Mouse (Mus musculus) forebrain, embryonic 15.5 days (tissue): Measurements from ENCODE around the gene BC049762. TPM values are rescaled to one million over a fixed set of nuclear protein-coding genes. Genes with fewer than 3 reads are reported as not detected.

Source experiments
- ATAC-seq: fragments of 200-750 bp; cut with Nextera tagmentation; replicated peaks from 2 replicates; pipeline ENCODE4 v1.8.0; 2017; ENCODE audit warnings: mild to moderate bottlenecking, moderate TSS enrichment, moderate library complexity
- H3K27ac ChIP-seq: fragments of 300-500 bp; sonication (generic); replicated peaks from 2 replicates; pipeline ENCODE4 v1.5.1; 2015; ENCODE audit warnings: mild to moderate bottlenecking, inconsistent platforms
- H3K27me3 ChIP-seq: fragments of 300-500 bp; sonication (generic); 2 replicates; pipeline ENCODE4 v1.6.1; 2015; ENCODE audit warnings: inconsistent platforms
- H3K36me3 ChIP-seq: fragments of 300-500 bp; sonication (generic); 2 replicates; pipeline ENCODE4 v1.6.1; 2015; ENCODE audit warnings: mild to moderate bottlenecking, inconsistent platforms
- H3K4me1 ChIP-seq: fragments of 300-500 bp; sonication (generic); 2 replicates; pipeline ENCODE4 v1.6.1; 2015; ENCODE audit warnings: inconsistent platforms
- H3K4me2 ChIP-seq: fragments of 300-500 bp; sonication (generic); replicated peaks from 2 replicates; pipeline ENCODE4 v1.6.1; 2015; ENCODE audit warnings: mild to moderate bottlenecking, inconsistent platforms
- H3K4me3 ChIP-seq: fragments of 300-500 bp; sonication (generic); 2 replicates; pipeline ENCODE4 v1.5.1; 2015; ENCODE audit warnings: mild to moderate bottlenecking, inconsistent platforms
- H3K9ac ChIP-seq: fragments of 300-500 bp; sonication (generic); replicated peaks from 2 replicates; pipeline ENCODE4 v1.6.1; 2015; ENCODE audit warnings: mild to moderate bottlenecking, inconsistent platforms
- H3K9me3 ChIP-seq: fragments of 300-500 bp; sonication (generic); 2 replicates; pipeline ENCODE4 v1.6.1; 2016; ENCODE audit warnings: inconsistent platforms
- WGBS: fragments of 180-500 bp; shearing (Covaris S2); methylation state at CpG from one replicate; pipeline ENCODE4 v1.1.7; 2015; ENCODE audit warnings: mixed read lengths; 5-methylcytosine and 5-hydroxymethylcytosine counted together
- polyA plus RNA-seq: library from polyadenylated mRNA; unstranded; fragments of >200 nt; fragmentation: Nextera tagmentation; extraction: Ambion mirVana; gene quantifications from 2 replicates; pipeline ENCODE4 v1.2.1, GENCODE M21; 2015

Gene BC049762
- polyA plus RNA-seq, result 0.26 and 0.33 TPM in 2 replicates

- peak within 1 kb of the TSS; percentile 96 for H3K27ac ChIP-seq
- no peaks in the 10 kb centered on the region for H3K36me3 ChIP-seq
- peak within 1 kb of the TSS; percentile 69 for H3K4me2 ChIP-seq
- ATAC-seq, result peak; percentile 99
- no peaks in the 10 kb centered on the region for H3K9me3 ChIP-seq
- 9% methylated on average over 57 of the region's 57 CpGs for WGBS
- H3K4me3 ChIP-seq, result peak within 1 kb of the TSS; percentile 96
- peak within 1 kb of the TSS; percentile 95 for H3K9ac ChIP-seq
- H3K27me3 ChIP-seq, result no peaks in the 10 kb centered on the region
- peaks cover 36% of the 10 kb centered on the region for H3K4me1 ChIP-seq
Observed at GRCm38 (mm10) chr11:51262342-51263285, at the start of gene BC049762. TSS of gene BC049762 (minus strand) at chr11:51263046.

GRCm38 (mm10) chr11:51311846-51312245, 49.0 kb upstream of the BC049762 start:
- H3K9me3 ChIP-seq, result no peaks in the 10 kb centered on the region
- H3K4me1 ChIP-seq, result no peaks in the 10 kb centered on the region
- no peak for ATAC-seq
- H3K27ac ChIP-seq, result no peak overlapping the region
- no peak overlapping the region for H3K4me2 ChIP-seq
- WGBS, result 79% methylated on average over 8 of the region's 8 CpGs
- no peak overlapping the region for H3K9ac ChIP-seq
- no peaks in the 10 kb centered on the region for H3K27me3 ChIP-seq
- H3K4me3 ChIP-seq, result no peak overlapping the region
- no peaks in the 10 kb centered on the region for H3K36me3 ChIP-seq

GRCm38 (mm10) chr11:51308306-51308705, 45.5 kb upstream of the BC049762 start:
- Histone ChIP-seq H3K36me3 (no peaks in the 10 kb centered on the region), H3K4me2 (no peak overlapping the region), H3K4me1 (no peaks in the 10 kb centered on the region), H3K9ac (no peak overlapping the region), H3K9me3 (no peaks in the 10 kb centered on the region), H3K4me3 (no peak overlapping the region), H3K27ac (no peak overlapping the region), H3K27me3 (no peaks in the 10 kb centered on the region)
- no peak for ATAC-seq
- WGBS, result 57% methylated on average over 5 of the region's 5 CpGs

GRCm38 (mm10) chr11:51303981-51304553, 41.2 kb upstream of the BC049762 start:
- Histone ChIP-seq H3K27ac (no peak overlapping the region), H3K9me3 (no peaks in the 10 kb centered on the region), H3K9ac (no peak overlapping the region), H3K4me1 (no peaks in the 10 kb centered on the region), H3K27me3 (no peaks in the 10 kb centered on the region), H3K4me3 (no peak overlapping the region), H3K36me3 (no peaks in the 10 kb centered on the region), H3K4me2 (no peak overlapping the region)
- ATAC-seq, result no peak
- WGBS, result 81% methylated on average over 12 of the region's 12 CpGs

GRCm38 (mm10) chr11:51302396-51302795, 39.5 kb upstream of the BC049762 start:
- no peaks in the 10 kb centered on the region for H3K36me3 ChIP-seq
- no peaks in the 10 kb centered on the region for H3K9me3 ChIP-seq
- H3K4me2 ChIP-seq, result no peak overlapping the region
- no peak overlapping the region for H3K27ac ChIP-seq
- WGBS, result 88% methylated on average over 5 of the region's 5 CpGs
- H3K9ac ChIP-seq, result no peak overlapping the region
- no peaks in the 10 kb centered on the region for H3K27me3 ChIP-seq
- no peaks in the 10 kb centered on the region for H3K4me1 ChIP-seq
- no peak for ATAC-seq
- H3K4me3 ChIP-seq, result no peak overlapping the region

- Histone ChIP-seq H3K4me3 (no peak overlapping the region), H3K9me3 (no peaks in the 10 kb centered on the region), H3K36me3 (no peaks in the 10 kb centered on the region), H3K9ac (no peak overlapping the region), H3K4me1 (no peaks in the 10 kb centered on the region), H3K27ac (no peak overlapping the region), H3K27me3 (no peaks in the 10 kb centered on the region), H3K4me2 (no peak overlapping the region)
- ATAC-seq, result no peak
- 93% methylated on average over 4 of the region's 4 CpGs for WGBS
Observed at GRCm38 (mm10) chr11:51298691-51299090, 35.8 kb upstream of the BC049762 start.

- Histone ChIP-seq H3K4me3 (no peak overlapping the region), H3K27me3 (0 out of 2 replicates have a peak, but pooled peaks cover 3% of the 10 kb centered on the region), H3K9ac (no peak overlapping the region), H3K27ac (no peak overlapping the region), H3K36me3 (no peaks in the 10 kb centered on the region), H3K4me2 (no peak overlapping the region), H3K9me3 (no peaks in the 10 kb centered on the region), H3K4me1 (no peaks in the 10 kb centered on the region)
- no peak for ATAC-seq
- 74% methylated on average over 3 of the region's 3 CpGs for WGBS
Observed at GRCm38 (mm10) chr11:51295742-51296141, 32.9 kb upstream of the BC049762 start.

- Histone ChIP-seq H3K27ac (no peak overlapping the region), H3K4me2 (no peak overlapping the region), H3K4me3 (no peak overlapping the region), H3K27me3 (0 out of 2 replicates have a peak, but pooled peaks cover 3% of the 10 kb centered on the region), H3K4me1 (peaks cover 10% of the 10 kb centered on the region; the same call in 1 of the 2 replicates), H3K9ac (no peak overlapping the region), H3K36me3 (no peaks in the 10 kb centered on the region), H3K9me3 (no peaks in the 10 kb centered on the region)
- WGBS, result 50% methylated on average over 2 of the region's 2 CpGs
- no peak for ATAC-seq
Observed at GRCm38 (mm10) chr11:51293956-51294530, 31.2 kb upstream of the BC049762 start.

- H3K4me1 ChIP-seq, result peaks cover 10% of the 10 kb centered on the region; the same call in 1 of the 2 replicates
- peak overlapping the region; percentile 38 for H3K9ac ChIP-seq
- no peak overlapping the region for H3K27ac ChIP-seq
- H3K9me3 ChIP-seq, result no peaks in the 10 kb centered on the region
- 3% methylated on average over 71 of the region's 74 CpGs for WGBS
- peak overlapping the region; percentile 54 for H3K4me3 ChIP-seq
- ATAC-seq, result peak; percentile 79
- peak overlapping the region; percentile 95 for H3K4me2 ChIP-seq
- H3K36me3 ChIP-seq, result no peaks in the 10 kb centered on the region
- 0 out of 2 replicates have a peak, but pooled peaks cover 3% of the 10 kb centered on the region for H3K27me3 ChIP-seq
Observed at GRCm38 (mm10) chr11:51290066-51290955, 27.5 kb upstream of the BC049762 start.

GRCm38 (mm10) chr11:51289564-51290041, 26.8 kb upstream of the BC049762 start, which contains the start of gene Col23a1:
TSS of gene Col23a1 (plus strand) at chr11:51289920.
- H3K36me3 ChIP-seq, result no peaks in the 10 kb centered on the region
- peak within 1 kb of the TSS; percentile 95 for H3K4me2 ChIP-seq
- ATAC-seq, result peak; percentile 78
- 0% methylated on average over 30 of the region's 38 CpGs for WGBS
- 0 out of 2 replicates have a peak, but pooled peaks cover 3% of the 10 kb centered on the region for H3K27me3 ChIP-seq
- H3K4me3 ChIP-seq, result peak within 1 kb of the TSS; percentile 54
- no peak within 1 kb of the TSS for H3K27ac ChIP-seq
- H3K4me1 ChIP-seq, result peaks cover 10% of the 10 kb centered on the region; the same call in 1 of the 2 replicates
- H3K9me3 ChIP-seq, result no peaks in the 10 kb centered on the region
- peak within 1 kb of the TSS; percentile 38 for H3K9ac ChIP-seq

- Histone ChIP-seq H3K36me3 (peaks cover 74% of the 10 kb centered on the region), H3K9ac (no peak overlapping the region), H3K27ac (no peak overlapping the region), H3K4me2 (no peak overlapping the region), H3K9me3 (no peaks in the 10 kb centered on the region), H3K27me3 (no peaks in the 10 kb centered on the region), H3K4me3 (no peak overlapping the region), H3K4me1 (no peaks in the 10 kb centered on the region)
- no peak for ATAC-seq
- 69% methylated on average over 1 of the region's 1 CpGs for WGBS
Observed at GRCm38 (mm10) chr11:51274418-51274817, 11.6 kb upstream of the BC049762 start.
